Mouse (Mus musculus): Measurements from ENCODE around the gene D10Jhu81e. TPM values are rescaled to one million over a fixed set of nuclear protein-coding genes. Genes with fewer than 3 reads are reported as not detected.
"Not testable (repeated sequence)": the region's sequence is repeated elsewhere in the genome, so short reads cannot be mapped to it uniquely, and the experiment has no call there.

D10Jhu81e gene
- polyA plus RNA-seq, 1 experiment = 60.2 TPM

GRCm38 (mm10) chr10:78127931-78128330 is 41.7 kb downstream of the D10Jhu81e start:
- no peak for DNase-seq (ENCODE audit: low read depth)

GRCm38 (mm10) chr10:78127046-78127870 is 42.3 kb downstream of the D10Jhu81e start:
- TF ChIP-seq CTCF (IDR thresholded peaks at IDR 0.05; ENCODE audit: borderline replicate concordance, extremely low read depth, insufficient read depth, insufficient read length) = no peak
- TF ChIP-seq POLR2A (IDR thresholded peaks at IDR 0.05; ENCODE audit: borderline replicate concordance, extremely low read depth, insufficient read depth, insufficient read length, poor library complexity, severe bottlenecking) = no peak
- DNase-seq (ENCODE audit: low read depth) = no peak

More at GRCm38 (mm10) chr10:78127931-78128330, 41.7 kb downstream of the D10Jhu81e start:
- no peak for TF ChIP-seq CTCF (IDR thresholded peaks at IDR 0.05; ENCODE audit: borderline replicate concordance, extremely low read depth, insufficient read depth, insufficient read length)
- TF ChIP-seq POLR2A (IDR thresholded peaks at IDR 0.05; ENCODE audit: borderline replicate concordance, extremely low read depth, insufficient read depth, insufficient read length, poor library complexity, severe bottlenecking) = no peak

GRCm38 (mm10) chr10:78126311-78126710 is 43.3 kb downstream of the D10Jhu81e start:
- DNase-seq (ENCODE audit: low read depth) = no peak
- TF ChIP-seq CTCF (IDR thresholded peaks at IDR 0.05; ENCODE audit: borderline replicate concordance, extremely low read depth, insufficient read depth, insufficient read length) (no peak), POLR2A (IDR thresholded peaks at IDR 0.05; ENCODE audit: borderline replicate concordance, extremely low read depth, insufficient read depth, insufficient read length, poor library complexity, severe bottlenecking) (no peak)

GRCm38 (mm10) chr10:78125061-78125460 is 44.5 kb downstream of the D10Jhu81e start:
- DNase-seq (ENCODE audit: low read depth) = not testable (repeated sequence)

- not testable (repeated sequence) for DNase-seq (ENCODE audit: low read depth)
These were observed 45.4 kb downstream of the D10Jhu81e start for GRCm38 (mm10) chr10:78124137-78124536.

GRCm38 (mm10) chr10:78119422-78119821 is 50.2 kb downstream of the D10Jhu81e start:
- TF ChIP-seq POLR2A (IDR thresholded peaks at IDR 0.05; ENCODE audit: borderline replicate concordance, extremely low read depth, insufficient read depth, insufficient read length, poor library complexity, severe bottlenecking) = no peak
- no peak for TF ChIP-seq CTCF (IDR thresholded peaks at IDR 0.05; ENCODE audit: borderline replicate concordance, extremely low read depth, insufficient read depth, insufficient read length)
- no peak for DNase-seq (ENCODE audit: low read depth)

GRCm38 (mm10) chr10:78115153-78115552 is 54.4 kb downstream of the D10Jhu81e start:
- TF ChIP-seq CTCF (IDR thresholded peaks at IDR 0.05; ENCODE audit: borderline replicate concordance, extremely low read depth, insufficient read depth, insufficient read length) (no peak), POLR2A (IDR thresholded peaks at IDR 0.05; ENCODE audit: borderline replicate concordance, extremely low read depth, insufficient read depth, insufficient read length, poor library complexity, severe bottlenecking) (no peak)
- no peak for DNase-seq (ENCODE audit: low read depth)

GRCm38 (mm10) chr10:78114521-78115092 is 55.0 kb downstream of the D10Jhu81e start:
- TF ChIP-seq CTCF (IDR thresholded peaks at IDR 0.05; ENCODE audit: borderline replicate concordance, extremely low read depth, insufficient read depth, insufficient read length) = no peak
- no peak for TF ChIP-seq POLR2A (IDR thresholded peaks at IDR 0.05; ENCODE audit: borderline replicate concordance, extremely low read depth, insufficient read depth, insufficient read length, poor library complexity, severe bottlenecking)
- DNase-seq (ENCODE audit: low read depth) = no peak

Other genes with a start within 250 kb of the D10Jhu81e start
- 6.3 and 6.5 TPM in 2 replicates for gene Trpm2, start 199.2 kb downstream of the D10Jhu81e start, polyA plus RNA-seq (2012; rRNA removed)
- gene 1810043G02Rik, start 191.3 kb downstream of the D10Jhu81e start, polyA plus RNA-seq (2012; rRNA removed) = 54.5 and 68.2 TPM in 2 replicates
- 146 and 161 TPM in 2 replicates for gene Pfkl, start 159.7 kb downstream of the D10Jhu81e start, polyA plus RNA-seq (2012; rRNA removed)
- not detected in 2 replicates for gene Dnmt3l, start 127.8 kb downstream of the D10Jhu81e start, polyA plus RNA-seq (2012; rRNA removed)
- gene Aire, start 126.2 kb downstream of the D10Jhu81e start, polyA plus RNA-seq (2012; rRNA removed) = 0.55 and 0.74 TPM in 2 replicates
- gene Icosl, start 100.5 kb downstream of the D10Jhu81e start, polyA plus RNA-seq (2012; rRNA removed) = 1.2 and 1.3 TPM in 2 replicates
- 18.7 and 19.6 TPM in 2 replicates for gene Pwp2, start 15.4 kb upstream of the D10Jhu81e start, polyA plus RNA-seq (2012; rRNA removed)
- 61.0 and 65.5 TPM in 2 replicates for gene Trappc10, start 74.9 kb upstream of the D10Jhu81e start, polyA plus RNA-seq (2012; rRNA removed)
- 95.2 and 97.6 TPM in 2 replicates for gene Agpat3, start 182.7 kb upstream of the D10Jhu81e start, polyA plus RNA-seq (2012; rRNA removed)
- gene Rrp1, start 243.3 kb upstream of the D10Jhu81e start, polyA plus RNA-seq (2012; rRNA removed) = 211 and 385 TPM in 2 replicates

All from brain, embryonic 14.5 days (tissue).